Mouse (Mus musculus): ENCODE measurements at regions not wholly inside any gene's neighbourhood (a gene's known extent, or its start where the extent isn't known, plus 50 kb on each side); places are given as distances from the start of the nearest gene placed in this dataset.

- no peak overlapping the region for H3K4me3 ChIP-seq (ENCODE audit: control insufficient read depth in 1 of 2, insufficient read depth in 1 of 2, low read depth in 1 of 2, low read length in 2 of 2)
- no peak for ATAC-seq (ENCODE audit: insufficient number of reproducible peaks, insufficient read depth, low FRiP score, low read depth)
- 80% methylated on average over 7 of the region's 7 CpGs for WGBS
- no peak overlapping the region for H3K4me2 ChIP-seq (ENCODE audit: low read length)
- H3K27me3 ChIP-seq (ENCODE audit: control insufficient read depth, insufficient read depth, low read length): no peaks in the 10 kb centered on the region
- H3K9ac ChIP-seq (ENCODE audit: low read length): no peak overlapping the region
- H3K4me1 ChIP-seq (ENCODE audit: control insufficient read depth in 2 of 2, insufficient read depth in 2 of 2, low read length in 2 of 2): 0 out of 4 replicates have a peak, but pooled peaks cover 0 to 2% of the 10 kb centered on the region in 2 experiments
- H3K27ac ChIP-seq (replicated peaks in 1 of 2; ENCODE audit: control insufficient read depth in 1 of 2, insufficient read depth in 1 of 2, low read depth in 2 of 2, low read length in 2 of 2): no peak overlapping the region
- H3K36me3 ChIP-seq (ENCODE audit: control insufficient read depth, insufficient read depth, low read length): no peaks in the 10 kb centered on the region
- no peaks in the 10 kb centered on the region for H3K9me3 ChIP-seq (ENCODE audit: control insufficient read depth, low read length)
These were observed 63.8 kb upstream of the Cdh5 start for GRCm38 (mm10) chr8:104037611-104038010.

GRCm38 (mm10) chr8:104039526-104039925 is 61.9 kb upstream of the Cdh5 start:
- Histone ChIP-seq H3K9ac (ENCODE audit: low read length) (no peak overlapping the region), H3K4me2 (ENCODE audit: low read length) (no peak overlapping the region), H3K4me3 (ENCODE audit: control insufficient read depth in 1 of 2, insufficient read depth in 1 of 2, low read depth in 1 of 2, low read length in 2 of 2) (no peak overlapping the region), H3K9me3 (ENCODE audit: control insufficient read depth, low read length) (no peaks in the 10 kb centered on the region), H3K27me3 (ENCODE audit: control insufficient read depth, insufficient read depth, low read length) (no peaks in the 10 kb centered on the region), H3K4me1 (ENCODE audit: control insufficient read depth in 2 of 2, insufficient read depth in 2 of 2, low read length in 2 of 2) (0 out of 4 replicates have a peak, but pooled peaks cover 0 to 2% of the 10 kb centered on the region in 2 experiments), H3K36me3 (ENCODE audit: control insufficient read depth, insufficient read depth, low read length) (no peaks in the 10 kb centered on the region), H3K27ac (replicated peaks in 1 of 2; ENCODE audit: control insufficient read depth in 1 of 2, insufficient read depth in 1 of 2, low read depth in 2 of 2, low read length in 2 of 2) (no peak overlapping the region)
- WGBS: 53% methylated on average over 12 of the region's 12 CpGs
- no peak for ATAC-seq (ENCODE audit: insufficient number of reproducible peaks, insufficient read depth, low FRiP score, low read depth)

GRCm38 (mm10) chr8:104041522-104041921 is 59.9 kb upstream of the Cdh5 start:
- Histone ChIP-seq H3K4me2 (ENCODE audit: low read length) (no peak overlapping the region), H3K9me3 (ENCODE audit: control insufficient read depth, low read length) (no peaks in the 10 kb centered on the region), H3K4me3 (ENCODE audit: control insufficient read depth in 1 of 2, insufficient read depth in 1 of 2, low read depth in 1 of 2, low read length in 2 of 2) (no peak overlapping the region), H3K27ac (replicated peaks in 1 of 2; ENCODE audit: control insufficient read depth in 1 of 2, insufficient read depth in 1 of 2, low read depth in 2 of 2, low read length in 2 of 2) (no peak overlapping the region), H3K4me1 (ENCODE audit: control insufficient read depth in 2 of 2, insufficient read depth in 2 of 2, low read length in 2 of 2) (0 out of 4 replicates have a peak, but pooled peaks cover 0 to 2% of the 10 kb centered on the region in 2 experiments), H3K9ac (ENCODE audit: low read length) (no peak overlapping the region), H3K36me3 (ENCODE audit: control insufficient read depth, insufficient read depth, low read length) (no peaks in the 10 kb centered on the region), H3K27me3 (ENCODE audit: control insufficient read depth, insufficient read depth, low read length) (no peaks in the 10 kb centered on the region)
- WGBS: 81% methylated on average over 5 of the region's 5 CpGs
- no peak for ATAC-seq (ENCODE audit: insufficient number of reproducible peaks, insufficient read depth, low FRiP score, low read depth)

- Histone ChIP-seq H3K9ac (ENCODE audit: low read length) (no peak overlapping the region), H3K4me3 (ENCODE audit: control insufficient read depth in 1 of 2, insufficient read depth in 1 of 2, low read depth in 1 of 2, low read length in 2 of 2) (no peak overlapping the region), H3K9me3 (ENCODE audit: control insufficient read depth, low read length) (no peaks in the 10 kb centered on the region), H3K27ac (replicated peaks in 1 of 2; ENCODE audit: control insufficient read depth in 1 of 2, insufficient read depth in 1 of 2, low read depth in 2 of 2, low read length in 2 of 2) (no peak overlapping the region), H3K27me3 (ENCODE audit: control insufficient read depth, insufficient read depth, low read length) (no peaks in the 10 kb centered on the region), H3K36me3 (ENCODE audit: control insufficient read depth, insufficient read depth, low read length) (no peaks in the 10 kb centered on the region), H3K4me2 (ENCODE audit: low read length) (no peak overlapping the region), H3K4me1 (ENCODE audit: control insufficient read depth in 2 of 2, insufficient read depth in 2 of 2, low read length in 2 of 2) (0 out of 4 replicates have a peak, but pooled peaks cover 0 to 2% of the 10 kb centered on the region in 2 experiments)
- WGBS: 21% methylated on average over 8 of the region's 8 CpGs
- no peak for ATAC-seq (ENCODE audit: insufficient number of reproducible peaks, insufficient read depth, low FRiP score, low read depth)
These were observed 59.0 kb upstream of the Cdh5 start for GRCm38 (mm10) chr8:104042434-104042833.

- Histone ChIP-seq H3K4me1 (ENCODE audit: control insufficient read depth in 2 of 2, insufficient read depth in 2 of 2, low read length in 2 of 2) (no peaks in the 10 kb centered on the region), H3K9ac (ENCODE audit: low read length) (no peak overlapping the region), H3K27me3 (ENCODE audit: control insufficient read depth, insufficient read depth, low read length) (no peaks in the 10 kb centered on the region; the same call in 1 of the 2 replicates), H3K27ac (replicated peaks in 1 of 2; ENCODE audit: control insufficient read depth in 1 of 2, insufficient read depth in 1 of 2, low read depth in 2 of 2, low read length in 2 of 2) (no peak overlapping the region), H3K4me3 (ENCODE audit: control insufficient read depth in 1 of 2, insufficient read depth in 1 of 2, low read depth in 1 of 2, low read length in 2 of 2) (no peak overlapping the region), H3K4me2 (ENCODE audit: low read length) (no peak overlapping the region), H3K9me3 (ENCODE audit: control insufficient read depth, low read length) (no peaks in the 10 kb centered on the region), H3K36me3 (ENCODE audit: control insufficient read depth, insufficient read depth, low read length) (no peaks in the 10 kb centered on the region)
- no peak for ATAC-seq (ENCODE audit: insufficient number of reproducible peaks, insufficient read depth, low FRiP score, low read depth)
- WGBS: 58% methylated on average over 5 of the region's 5 CpGs
These were observed 53.4 kb upstream of the Cdh5 start for GRCm38 (mm10) chr8:104048037-104048436.

GRCm38 (mm10) chr8:104049181-104049580 is 52.2 kb upstream of the Cdh5 start:
- Histone ChIP-seq H3K27me3 (ENCODE audit: control insufficient read depth, insufficient read depth, low read length) (no peaks in the 10 kb centered on the region; the same call in 1 of the 2 replicates), H3K9ac (ENCODE audit: low read length) (no peak overlapping the region), H3K4me3 (ENCODE audit: control insufficient read depth in 1 of 2, insufficient read depth in 1 of 2, low read depth in 1 of 2, low read length in 2 of 2) (no peak overlapping the region), H3K4me1 (ENCODE audit: control insufficient read depth in 2 of 2, insufficient read depth in 2 of 2, low read length in 2 of 2) (no peaks in the 10 kb centered on the region), H3K4me2 (ENCODE audit: low read length) (no peak overlapping the region), H3K36me3 (ENCODE audit: control insufficient read depth, insufficient read depth, low read length) (no peaks in the 10 kb centered on the region), H3K27ac (replicated peaks in 1 of 2; ENCODE audit: control insufficient read depth in 1 of 2, insufficient read depth in 1 of 2, low read depth in 2 of 2, low read length in 2 of 2) (no peak overlapping the region), H3K9me3 (ENCODE audit: control insufficient read depth, low read length) (no peaks in the 10 kb centered on the region)
- no peak for ATAC-seq (ENCODE audit: insufficient number of reproducible peaks, insufficient read depth, low FRiP score, low read depth)
- 74% methylated on average over 6 of the region's 6 CpGs for whole genome bisulfite sequencing

- no peak overlapping the region for H3K4me3 ChIP-seq (ENCODE audit: control insufficient read depth in 1 of 2, insufficient read depth in 1 of 2, low read depth in 1 of 2, low read length in 2 of 2)
- H3K9ac ChIP-seq (ENCODE audit: low read length): no peak overlapping the region
- ATAC-seq (ENCODE audit: insufficient number of reproducible peaks, insufficient read depth, low FRiP score, low read depth): no peak
- WGBS: 28% methylated on average over 15 of the region's 15 CpGs
- H3K27ac ChIP-seq (replicated peaks in 1 of 2; ENCODE audit: control insufficient read depth in 1 of 2, insufficient read depth in 1 of 2, low read depth in 2 of 2, low read length in 2 of 2): no peak overlapping the region
- H3K4me2 ChIP-seq (ENCODE audit: low read length): no peak overlapping the region
- H3K36me3 ChIP-seq (ENCODE audit: control insufficient read depth, insufficient read depth, low read length): no peaks in the 10 kb centered on the region
- H3K9me3 ChIP-seq (ENCODE audit: control insufficient read depth, low read length): no peaks in the 10 kb centered on the region
- H3K4me1 ChIP-seq (ENCODE audit: control insufficient read depth in 2 of 2, insufficient read depth in 2 of 2, low read length in 2 of 2): no peaks in the 10 kb centered on the region
- no peaks in the 10 kb centered on the region; the same call in 1 of the 2 replicates for H3K27me3 ChIP-seq (ENCODE audit: control insufficient read depth, insufficient read depth, low read length)
These were observed 50.5 kb upstream of the Cdh5 start for GRCm38 (mm10) chr8:104050694-104051539.
